Mouse (Mus musculus) yolk sac, embryonic 10.5 days (tissue): Measurements from ENCODE around the gene Grwd1.

ENCODE experiments used
- DNase-seq: peaks from one replicate; pipeline ENCODE4 v3.0.0-alpha.2; 2017; ENCODE audit warnings: low spot score

Gene Grwd1

GRCm38 (mm10) chr7:45842950-45843744 lies 12.4 kb upstream of the Grwd1 start:
- DNase-seq, result no peak

GRCm38 (mm10) chr7:45833924-45834323 lies 3.2 kb upstream of the Grwd1 start:
- DNase-seq, result no peak

GRCm38 (mm10) chr7:45833148-45833790 lies 2.5 kb upstream of the Grwd1 start:
- DNase-seq, result no peak

- no peak for DNase-seq
Observed at GRCm38 (mm10) chr7:45832428-45832827, 1.7 kb upstream of the Grwd1 start.

- DNase-seq, result no peak
Observed at GRCm38 (mm10) chr7:45831128-45831525, 383 bp upstream of the Grwd1 start.

GRCm38 (mm10) chr7:45826631-45827030 lies 4.1 kb downstream of the Grwd1 start:
- DNase-seq, result no peak

GRCm38 (mm10) chr7:45824598-45824997 lies 6.1 kb downstream of the Grwd1 start, which contains the start of gene Kcnj14:
Gene Kcnj14, minus strand, starts transcription at chr7:45824782.
- DNase-seq, result no peak

GRCm38 (mm10) chr7:45820913-45821312 lies 9.8 kb downstream of the Grwd1 start:
- DNase-seq, result no peak

- no peak for DNase-seq
Observed at GRCm38 (mm10) chr7:45819843-45820242, 10.9 kb downstream of the Grwd1 start.

- DNase-seq, result no peak
Observed at GRCm38 (mm10) chr7:45815984-45816351, 14.8 kb downstream of the Grwd1 start.

- DNase-seq, result no peak
Observed at GRCm38 (mm10) chr7:45815323-45815983, 15.3 kb downstream of the Grwd1 start.

GRCm38 (mm10) chr7:45814841-45815240 lies 15.9 kb downstream of the Grwd1 start:
- DNase-seq, result no peak

- DNase-seq, result peak; percentile 99
Observed at GRCm38 (mm10) chr7:45813787-45814779, 16.7 kb downstream of the Grwd1 start, which contains the start of gene Cyth2. Gene Cyth2, minus strand, starts transcription at chr7:45814581.

GRCm38 (mm10) chr7:45812921-45813320 lies 17.8 kb downstream of the Grwd1 start:
- DNase-seq, result no peak

GRCm38 (mm10) chr7:45809276-45810075 lies 21.3 kb downstream of the Grwd1 start:
- DNase-seq, result no peak

GRCm38 (mm10) chr7:45808471-45808870 lies 22.3 kb downstream of the Grwd1 start:
- DNase-seq, result no peak

- DNase-seq, result no peak
Observed at GRCm38 (mm10) chr7:45805941-45806340, 24.8 kb downstream of the Grwd1 start.

- no peak for DNase-seq
Observed at GRCm38 (mm10) chr7:45802551-45802950, 28.2 kb downstream of the Grwd1 start.

- peak; percentile 83 for DNase-seq
Observed at GRCm38 (mm10) chr7:45801348-45801747, 29.4 kb downstream of the Grwd1 start.

- DNase-seq, result peak; percentile 48
Observed at GRCm38 (mm10) chr7:45800546-45801204, 30.1 kb downstream of the Grwd1 start.
